Mouse (Mus musculus) ES-E14 (cell line): ENCODE data around the gene Gal3st2. TPM values are rescaled to one million over a fixed set of nuclear protein-coding genes. Genes with fewer than 3 reads are reported as not detected.
"Not testable (repeated sequence)": the region's sequence is repeated elsewhere in the genome, so short reads cannot be mapped to it uniquely, and the experiment has no call there.

Source experiments
- DNase-seq: peaks from one replicate; pipeline ENCODE4 v3.0.0-alpha.2; 2013; ENCODE audit warnings: low read depth, low spot score
- H3K27ac ChIP-seq: 2 replicates; pipeline ENCODE4 v1.5.1; 2012; ENCODE audit warnings: low read depth, mild to moderate bottlenecking, low read length, moderate library complexity, mixed read lengths; ENCODE audit not compliant: poor library complexity, insufficient read depth, severe bottlenecking
- H3K36me3 ChIP-seq: 2 replicates; pipeline ENCODE4 v1.6.1; 2012; ENCODE audit warnings: mild to moderate bottlenecking, low read length, moderate library complexity, mixed read lengths; ENCODE audit not compliant: control insufficient read depth, poor library complexity, insufficient read depth, severe bottlenecking
- H3K4me1 ChIP-seq, 2 experiments: fragments of 150-350 bp in 1 of 2; sonication (generic) in 1 of 2; 2 replicates each; pipeline ENCODE4 v1.6.1; 2012; ENCODE audit warnings: low read length in 2 of 2, mild to moderate bottlenecking in 1 of 2, mixed read lengths in 1 of 2; ENCODE audit not compliant: control insufficient read depth in 2 of 2, insufficient read depth in 2 of 2, poor library complexity in 1 of 2
- H3K4me3 ChIP-seq, 2 experiments: fragments of 150-350 bp in 1 of 2; sonication (generic) in 1 of 2; 2 replicates each; pipeline ENCODE4 v1.5.1; 2012; ENCODE audit warnings: low read length in 2 of 2, low read depth in 1 of 2, mild to moderate bottlenecking in 1 of 2, mixed read lengths in 1 of 2; ENCODE audit not compliant: insufficient read depth in 1 of 2, poor library complexity in 1 of 2, severe bottlenecking in 1 of 2
- H3K9ac ChIP-seq: 2 replicates; pipeline ENCODE4 v1.6.1; 2012; ENCODE audit warnings: low read depth, mild to moderate bottlenecking, low read length, mixed read lengths; ENCODE audit not compliant: poor library complexity, insufficient read depth, severe bottlenecking
- H3K9me3 ChIP-seq: fragments of 150-350 bp; sonication (generic); 2 replicates; pipeline ENCODE4 v1.6.1; 2012; ENCODE audit warnings: low read depth, mild to moderate bottlenecking, low read length; ENCODE audit not compliant: control insufficient read depth, insufficient read depth
- in situ Hi-C, 2 experiments: fragments of 600-800 bp; cut with MboI; formaldehyde crosslinking; loops; one replicate each; pipeline ENCODE4 v1.15.1; 2025; ENCODE audit warnings: low sequenced_read_pairs in 2 of 2, inconsistent platforms in 1 of 2; ENCODE audit not compliant: unreplicated experiment in 2 of 2
- total RNA-seq: library from RNA; depleted of rRNA; stranded (reverse); fragments of 300-350 nt; gene quantifications from 2 replicates; pipeline ENCODE4 v1.2.3, GENCODE M21; 2012; rRNA removed

Gal3st2 gene
- total RNA-seq, 1 experiment, result not detected

GRCm38 (mm10) chr1:93918775-93919174, 57.7 kb downstream of the Gal3st2 start:
- DNase-seq, result not testable (repeated sequence)

GRCm38 (mm10) chr1:93919321-93919720, 58.2 kb downstream of the Gal3st2 start:
- in situ Hi-C loops, DNase-seq: not testable (repeated sequence)

More at GRCm38 (mm10) chr1:93918775-93919174, 57.7 kb downstream of the Gal3st2 start:
- H3K4me3 ChIP-seq, H3K9me3 ChIP-seq, H3K27ac ChIP-seq, in situ Hi-C loops, H3K36me3 ChIP-seq, H3K4me1 ChIP-seq, H3K9ac ChIP-seq: not testable (repeated sequence)

GRCm38 (mm10) chr1:93922609-93923008, 61.5 kb downstream of the Gal3st2 start:
- H3K9ac ChIP-seq, in situ Hi-C loops, H3K4me3 ChIP-seq, H3K4me1 ChIP-seq, H3K36me3 ChIP-seq, DNase-seq, H3K27ac ChIP-seq, H3K9me3 ChIP-seq: not testable (repeated sequence)

More at GRCm38 (mm10) chr1:93919321-93919720, 58.2 kb downstream of the Gal3st2 start:
- not testable (repeated sequence) for H3K9me3 ChIP-seq, H3K36me3 ChIP-seq, H3K4me3 ChIP-seq, H3K4me1 ChIP-seq, H3K27ac ChIP-seq, H3K9ac ChIP-seq

GRCm38 (mm10) chr1:93923098-93923497, 62.0 kb downstream of the Gal3st2 start:
- H3K27ac ChIP-seq, in situ Hi-C loops, H3K9ac ChIP-seq, H3K9me3 ChIP-seq, H3K4me1 ChIP-seq, H3K36me3 ChIP-seq, H3K4me3 ChIP-seq, DNase-seq: not testable (repeated sequence)

Other genes starting within 250 kb of the Gal3st2 start
- gene Stk25, start 202.6 kb upstream of the Gal3st2 start, total RNA-seq, result 62.0 and 79.3 TPM in 2 replicates
- gene Bok, start 175.6 kb upstream of the Gal3st2 start, total RNA-seq, result 21.1 and 26.9 TPM in 2 replicates
- gene Atg4b, start 109.8 kb upstream of the Gal3st2 start, total RNA-seq, result 30.8 and 32.7 TPM in 2 replicates
- 46.2 and 53.9 TPM in 2 replicates for gene Thap4, start 106.4 kb upstream of the Gal3st2 start, total RNA-seq
- 304 and 331 TPM in 2 replicates for gene Dtymk, start 59.4 kb upstream of the Gal3st2 start, total RNA-seq
- 23.2 and 26.5 TPM in 2 replicates for gene Ing5, start 57.3 kb upstream of the Gal3st2 start, total RNA-seq
- 10.9 and 11.0 TPM in 2 replicates for gene D2hgdh, start 36.4 kb upstream of the Gal3st2 start, total RNA-seq
- 0.16 TPM in 1 of 2 replicates, not detected in the other for gene Gal3st2b, start 57.0 kb downstream of the Gal3st2 start, total RNA-seq
- gene Gal3st2c, start 129.2 kb downstream of the Gal3st2 start, total RNA-seq, result 0.04 and 0.11 TPM in 2 replicates
- gene Neu4, start 159.1 kb downstream of the Gal3st2 start, total RNA-seq, result 0.11 TPM in 1 of 2 replicates, not detected in the other
- 0.21 and 0.45 TPM in 2 replicates for gene Pdcd1, start 191.2 kb downstream of the Gal3st2 start, total RNA-seq